Mouse (Mus musculus) megakaryocyte-erythroid progenitor cell, adult 5-6 weeks (primary cell): ENCODE results near the gene Dock4. TPM values are rescaled to one million over a fixed set of nuclear protein-coding genes. Genes with fewer than 3 reads are reported as not detected.

ENCODE experiments used
- ATAC-seq: replicated peaks from 2 replicates; pipeline ENCODE4 v1.8.0; 2016; ENCODE audit warnings: mild to moderate bottlenecking, inconsistent platforms; ENCODE audit not compliant: severe bottlenecking, poor library complexity, low FRiP score, low TSS enrichment
- total RNA-seq, 2 experiments: library from RNA; stranded (forward) in 1 of 2; stranded (reverse) in 1 of 2; fragments of 200-1000, 215-1000 nt in 1 of 2; fragments of >200 nt in 1 of 2; fragmentation: Nextera tagmentation in 1 of 2; gene quantifications; 2 replicates each; pipeline ENCODE4 v1.2.3; 2014 to 2017

The Dock4 gene
- total RNA-seq, 2 experiments from 2014 or later = not detected

DNA sequence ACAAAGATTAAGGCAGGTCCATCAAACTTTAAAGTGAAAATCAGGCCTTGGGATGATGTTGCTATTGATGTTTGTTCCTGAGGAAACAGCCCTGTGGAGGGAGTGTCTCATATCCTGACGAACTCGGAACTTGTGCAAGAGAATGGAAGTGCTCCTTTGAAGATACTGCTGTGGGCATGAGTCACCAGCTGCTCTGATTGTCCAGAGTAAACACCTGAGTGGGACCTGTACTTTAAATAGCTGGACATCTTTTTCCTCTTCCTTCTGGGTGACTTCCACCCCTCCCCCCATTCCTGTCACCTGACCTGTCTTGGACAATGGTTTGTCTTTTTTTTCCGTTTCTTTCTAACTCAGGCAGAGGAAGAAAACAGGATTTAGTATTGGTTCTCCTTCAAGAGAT is 13.2 kb downstream of the Dock4 start:
- ATAC-seq = no peak

DNA sequence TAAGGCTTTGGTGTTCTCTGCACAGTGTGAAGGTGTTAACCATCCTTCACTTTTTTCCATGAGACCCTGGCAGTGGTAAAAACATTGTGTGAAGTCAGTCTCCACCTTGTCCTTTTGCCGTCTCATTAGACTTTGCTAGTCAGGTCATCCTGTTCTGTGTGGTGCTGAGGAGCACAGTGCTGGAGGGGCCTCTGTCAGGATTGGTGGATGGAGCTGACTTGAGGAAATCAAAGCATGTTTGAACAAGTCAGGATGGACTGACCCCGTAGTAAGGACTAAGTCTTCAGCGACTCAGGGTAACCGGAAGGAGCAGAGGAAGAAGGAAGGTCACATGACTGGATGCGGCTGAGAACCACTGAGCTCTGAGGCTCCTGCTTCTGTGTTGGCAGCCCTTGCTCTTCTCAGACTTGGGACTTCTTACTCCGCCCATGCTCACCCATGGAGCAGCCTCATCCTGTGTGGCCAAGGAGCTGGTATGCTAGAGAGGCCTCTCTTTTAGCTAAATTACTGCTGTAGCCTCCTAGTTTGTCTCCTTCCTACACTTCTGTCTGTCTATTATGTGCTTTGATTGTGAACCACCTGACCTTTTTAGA is 14.0 kb downstream of the Dock4 start:
- ATAC-seq = no peak

GRCm38 (mm10) chr12:40462693-40463235 is 17.0 kb downstream of the Dock4 start:
- ATAC-seq = no peak

GRCm38 (mm10) chr12:40463828-40464227 is 18.1 kb downstream of the Dock4 start:
- no peak for ATAC-seq

DNA sequence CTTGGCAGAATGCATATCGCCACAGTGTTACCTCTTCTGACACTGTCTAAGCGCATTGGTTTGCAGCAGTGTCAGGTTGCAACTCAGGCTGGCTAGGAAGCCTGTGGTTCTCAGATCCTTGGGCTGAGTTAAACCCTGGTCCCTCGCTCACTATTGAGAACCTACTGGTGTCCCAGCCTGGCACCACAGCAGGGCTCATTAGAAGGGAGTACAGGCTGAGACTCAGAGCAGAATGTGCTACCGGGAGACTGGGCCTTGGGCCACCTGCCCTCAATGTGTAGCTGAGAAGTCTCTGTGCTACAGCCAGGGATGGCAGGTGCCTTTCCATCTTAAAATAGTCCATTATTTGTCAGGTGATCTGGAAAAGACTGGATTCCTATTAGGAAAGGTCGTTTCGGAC is 18.5 kb downstream of the Dock4 start:
- no peak for ATAC-seq

DNA sequence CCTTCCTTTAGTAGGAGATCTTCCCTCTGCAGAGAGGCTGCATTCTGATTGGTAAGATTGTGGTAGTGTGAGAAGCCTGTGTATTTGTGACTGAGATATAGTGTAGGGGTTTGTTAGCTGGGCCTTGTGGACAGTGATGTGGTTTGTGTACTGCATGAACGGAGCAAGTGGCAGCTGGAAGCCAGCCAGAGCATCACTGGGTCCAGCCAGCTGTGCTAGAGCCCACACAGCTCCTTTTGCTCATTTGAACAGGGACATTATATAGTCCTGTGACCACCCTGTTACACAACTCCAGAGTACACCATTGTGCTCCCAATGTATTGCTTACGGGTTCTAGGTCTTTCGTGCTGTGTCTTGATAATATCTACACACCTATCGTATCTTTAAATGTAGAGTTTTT is 22.5 kb downstream of the Dock4 start:
- ATAC-seq = no peak

- ATAC-seq = no peak
These were observed 23.3 kb downstream of the Dock4 start for GRCm38 (mm10) chr12:40469009-40469408.

GRCm38 (mm10) chr12:40471649-40472399 is 26.1 kb downstream of the Dock4 start:
- no peak for ATAC-seq

- no peak for ATAC-seq
These were observed 28.0 kb downstream of the Dock4 start for GRCm38 (mm10) chr12:40473709-40474108.

DNA sequence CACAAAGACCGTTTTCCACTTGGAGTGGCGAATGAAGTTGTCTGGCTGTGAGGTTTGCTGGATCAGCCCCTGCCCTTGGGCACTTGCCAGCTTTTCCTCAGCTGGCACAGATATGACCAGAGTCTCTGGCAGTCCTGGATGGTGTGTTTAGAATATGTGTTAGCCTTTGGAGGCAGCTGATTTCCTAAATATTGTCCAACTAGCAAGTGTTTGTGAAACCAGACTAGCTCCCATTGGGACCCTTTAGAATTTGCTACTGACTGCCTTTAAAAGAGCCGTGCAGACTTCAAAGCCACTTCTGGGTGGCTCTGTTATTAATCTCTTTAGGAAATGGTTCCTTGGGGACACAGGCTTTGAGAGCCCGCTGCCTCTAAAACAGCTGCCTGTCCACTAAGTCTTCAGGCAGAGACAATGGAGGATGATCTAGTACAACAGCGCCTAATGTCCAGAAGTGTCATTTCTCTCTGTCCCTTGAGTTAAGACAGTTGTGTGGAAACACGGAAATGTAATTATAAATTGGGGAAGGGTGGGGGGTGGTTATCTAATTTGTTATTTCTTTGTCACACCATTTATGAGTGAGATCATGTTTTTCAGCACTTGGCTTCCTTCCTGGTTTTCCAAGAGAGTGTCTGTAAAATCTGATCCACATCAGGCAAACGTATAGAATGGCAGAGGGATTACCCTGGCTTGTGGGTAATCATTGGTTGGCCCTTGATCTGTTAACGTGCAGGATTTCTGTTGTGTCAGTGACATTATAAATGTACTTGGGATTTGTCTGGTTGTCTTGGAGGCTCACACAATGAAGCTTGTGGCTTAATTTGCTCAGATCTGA is 32.1 kb downstream of the Dock4 start:
- ATAC-seq = no peak

- no peak for ATAC-seq
These were observed 38.5 kb downstream of the Dock4 start for GRCm38 (mm10) chr12:40484224-40484623.

- ATAC-seq = no peak
These were observed 39.5 kb downstream of the Dock4 start for GRCm38 (mm10) chr12:40485210-40485609.

GRCm38 (mm10) chr12:40486047-40486837 is 40.5 kb downstream of the Dock4 start:
- ATAC-seq = no peak

GRCm38 (mm10) chr12:40496387-40496786 is 50.6 kb downstream of the Dock4 start:
- ATAC-seq = no peak

GRCm38 (mm10) chr12:40497806-40498205 is 52.1 kb downstream of the Dock4 start:
- no peak for ATAC-seq

DNA sequence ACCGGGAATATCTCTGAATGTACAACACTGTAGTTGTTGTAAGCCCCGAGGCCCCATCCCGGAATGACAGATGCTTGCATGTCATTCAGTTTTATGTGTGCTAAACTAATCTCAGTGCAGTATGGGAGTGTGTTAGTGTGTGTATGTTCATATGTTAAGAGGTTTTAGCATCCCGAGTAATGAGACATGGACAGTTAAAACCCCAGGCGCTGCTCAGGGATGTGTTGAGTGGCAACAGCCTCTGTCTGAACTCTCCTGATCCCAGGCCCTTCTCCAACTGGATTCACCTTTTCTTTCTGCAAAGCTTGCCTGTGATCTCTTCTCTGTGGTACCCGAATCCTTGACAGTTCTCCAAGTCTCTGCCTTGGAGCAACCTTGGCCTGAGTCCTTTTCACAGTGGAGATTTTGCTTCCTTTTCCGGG is 52.5 kb downstream of the Dock4 start:
- ATAC-seq = no peak

- ATAC-seq = no peak
These were observed 53.3 kb downstream of the Dock4 start for GRCm38 (mm10) chr12:40498928-40499626.

- ATAC-seq = no peak
These were observed 54.0 kb downstream of the Dock4 start for GRCm38 (mm10) chr12:40499627-40500329.
